Mouse (Mus musculus): ENCODE results near the gene Gm42878. TPM values are rescaled to one million over a fixed set of nuclear protein-coding genes. Genes with fewer than 3 reads are reported as not detected.
"Not testable (repeated sequence)": the region's sequence is repeated elsewhere in the genome, so short reads cannot be mapped to it uniquely, and the experiment has no call there.

The Gm42878 gene
- total RNA-seq, 2 experiments from 2014 or later: not detected

- no peak for DNase-seq (ENCODE audit: low spot score in 2 of 2)
These were observed 20.9 kb upstream of the Gm42878 start for GRCm38 (mm10) chr5:121566035-121566681.

- DNase-seq (ENCODE audit: low spot score in 2 of 2): peak; percentile 47 to 87
These were observed 19.2 kb upstream of the Gm42878 start for GRCm38 (mm10) chr5:121564468-121564895.

GRCm38 (mm10) chr5:121562436-121562835 lies 17.2 kb upstream of the Gm42878 start:
- no peak for DNase-seq (ENCODE audit: low spot score in 2 of 2)

GRCm38 (mm10) chr5:121549196-121549595 lies 3.9 kb upstream of the Gm42878 start:
- no peak for DNase-seq (ENCODE audit: low spot score in 2 of 2)

GRCm38 (mm10) chr5:121547084-121547483 lies 1.8 kb upstream of the Gm42878 start:
- no peak for DNase-seq (ENCODE audit: low spot score in 2 of 2)

- peak; percentile 22 to 66 for DNase-seq (ENCODE audit: low spot score in 2 of 2)
These were observed 1.2 kb upstream of the Gm42878 start for GRCm38 (mm10) chr5:121546530-121546895.

- peak; percentile 95 to 98 for DNase-seq (ENCODE audit: low spot score in 2 of 2)
These were observed 679 bp upstream of the Gm42878 start, which contains the start of gene Mapkapk5 for GRCm38 (mm10) chr5:121545793-121546529. Gene Mapkapk5, minus strand, starts transcription at chr5:121545905.

GRCm38 (mm10) chr5:121543370-121543769 lies 1.9 kb downstream of the Gm42878 start:
- no peak for DNase-seq (ENCODE audit: low spot score in 2 of 2)

- DNase-seq (ENCODE audit: low spot score in 2 of 2): no peak
These were observed 4.0 kb downstream of the Gm42878 start for GRCm38 (mm10) chr5:121541235-121541634.

GRCm38 (mm10) chr5:121540066-121540465 lies 5.2 kb downstream of the Gm42878 start:
- DNase-seq (ENCODE audit: low spot score in 2 of 2): no peak

GRCm38 (mm10) chr5:121537588-121537987 lies 7.7 kb downstream of the Gm42878 start:
- no peak for DNase-seq (ENCODE audit: low spot score in 2 of 2)

GRCm38 (mm10) chr5:121536921-121537555 lies 8.2 kb downstream of the Gm42878 start:
- no peak for DNase-seq (ENCODE audit: low spot score in 2 of 2)

- DNase-seq (ENCODE audit: low spot score in 2 of 2): no peak
These were observed 10.2 kb downstream of the Gm42878 start for GRCm38 (mm10) chr5:121535116-121535515.

GRCm38 (mm10) chr5:121534521-121534920 lies 10.8 kb downstream of the Gm42878 start:
- no peak for DNase-seq (ENCODE audit: low spot score in 2 of 2)

GRCm38 (mm10) chr5:121526961-121527360 lies 18.3 kb downstream of the Gm42878 start:
- no peak for DNase-seq (ENCODE audit: low spot score in 2 of 2)

GRCm38 (mm10) chr5:121526526-121526925 lies 18.8 kb downstream of the Gm42878 start:
- DNase-seq (ENCODE audit: low spot score in 2 of 2): no peak

GRCm38 (mm10) chr5:121525774-121526450 lies 19.4 kb downstream of the Gm42878 start:
- no peak for DNase-seq (ENCODE audit: low spot score in 2 of 2)

- DNase-seq (ENCODE audit: low spot score in 2 of 2): not testable (repeated sequence)
These were observed 25.5 kb downstream of the Gm42878 start for GRCm38 (mm10) chr5:121519758-121520157.

GRCm38 (mm10) chr5:121518983-121519382 lies 26.3 kb downstream of the Gm42878 start:
- no peak for DNase-seq (ENCODE audit: low spot score in 2 of 2)

- DNase-seq (ENCODE audit: low spot score in 2 of 2): no peak
These were observed 35.3 kb downstream of the Gm42878 start for GRCm38 (mm10) chr5:121510009-121510408.

- DNase-seq (ENCODE audit: low spot score in 2 of 2): no peak
These were observed 38.4 kb downstream of the Gm42878 start for GRCm38 (mm10) chr5:121506846-121507245.

GRCm38 (mm10) chr5:121503231-121503630 lies 42.1 kb downstream of the Gm42878 start, which contains the start of gene Adam1b:
Gene Adam1b, minus strand, starts transcription at chr5:121503435.
- DNase-seq (ENCODE audit: low spot score in 2 of 2): no peak

All from layer of hippocampus, adult 18-20 months (tissue).